Mouse (Mus musculus): ENCODE measurements around the gene Layn. TPM values are rescaled to one million over a fixed set of nuclear protein-coding genes. Genes with fewer than 3 reads are reported as not detected.

The Layn gene
- polyA plus RNA-seq, 1 experiment: 1.1 TPM

DNA sequence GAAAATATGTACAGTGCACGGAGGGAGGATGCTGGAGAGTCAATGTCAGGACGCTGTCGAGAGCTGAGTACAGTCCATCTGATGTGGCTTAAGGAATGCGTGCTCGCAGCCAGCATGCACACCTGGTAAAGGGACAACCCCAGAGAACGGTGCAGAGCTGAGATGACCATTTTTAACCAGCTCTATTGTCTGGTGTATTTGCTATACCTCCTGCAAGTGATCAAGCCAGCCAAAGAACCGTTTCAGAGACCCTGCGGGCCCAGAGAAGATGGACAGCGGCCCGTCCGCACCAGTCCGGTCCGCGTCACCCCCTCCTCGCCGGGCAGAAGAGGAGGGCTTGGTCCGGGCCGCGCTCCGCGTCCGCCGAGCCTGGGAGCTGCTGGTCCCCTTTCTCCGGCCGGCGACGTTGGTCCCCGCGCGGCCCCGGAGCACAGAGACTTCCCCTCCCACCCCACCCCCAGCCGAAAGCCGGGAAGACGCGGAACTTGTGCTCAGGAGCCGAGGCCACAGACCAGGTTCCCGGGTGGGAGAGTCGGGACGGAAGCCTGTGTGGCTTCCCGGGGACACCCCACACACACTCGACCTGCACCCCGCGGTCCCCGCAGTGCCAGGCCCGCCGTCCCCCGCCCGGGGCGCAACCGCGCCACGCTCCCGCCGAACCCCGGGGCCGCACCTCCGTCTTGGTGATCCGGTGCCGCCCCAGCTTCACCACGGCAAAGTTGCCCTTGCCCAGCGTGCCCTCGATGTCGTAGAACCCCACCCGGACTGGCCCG is 68.6 kb downstream of the Layn start:
- no peak for TF ChIP-seq CTCF (IDR thresholded peaks at IDR 0.05; ENCODE audit: borderline replicate concordance, control insufficient read depth, extremely low read depth, insufficient read depth, low read length, poor library complexity)
- no peak for TF ChIP-seq POLR2A (IDR thresholded peaks at IDR 0.05; ENCODE audit: control insufficient read depth, extremely low read depth, insufficient read depth, low read length, poor library complexity)
- under 1% methylated on average over 65 of the region's 65 CpGs for WGBS
- H3K27me3 ChIP-seq (ENCODE audit: control insufficient read depth, insufficient read depth, low read length): no peaks in the 10 kb centered on the region
- no peaks in the 10 kb centered on the region for H3K36me3 ChIP-seq (ENCODE audit: control insufficient read depth, insufficient read depth, low read length)
- DNase-seq: no peak
- H3K27ac ChIP-seq (ENCODE audit: control insufficient read depth, insufficient read depth, low read length): peak overlapping the region; percentile 62
- peak overlapping the region; percentile 76 for H3K4me3 ChIP-seq (ENCODE audit: control insufficient read depth, insufficient read depth, low read length)
- peaks cover 3% of the 10 kb centered on the region for H3K4me1 ChIP-seq (replicated peaks; ENCODE audit: control insufficient read depth, insufficient read depth, low read length)

DNA sequence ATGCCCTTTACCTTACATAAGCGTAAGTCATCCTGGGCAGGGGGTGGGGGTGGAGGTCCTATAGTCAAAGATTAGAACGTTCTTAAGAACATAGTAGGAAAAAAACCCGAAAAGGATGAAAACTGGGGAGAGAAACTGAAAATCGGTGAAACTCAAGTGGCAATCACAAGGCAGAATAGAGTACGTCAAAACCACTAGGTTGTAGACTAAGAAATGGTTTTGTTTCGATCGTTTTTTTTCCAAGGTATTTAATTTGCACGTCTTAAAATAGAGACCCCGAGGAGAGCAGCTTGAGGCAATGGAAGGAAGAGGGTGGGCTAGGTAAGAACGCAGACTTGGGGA is 69.2 kb downstream of the Layn start:
- H3K27me3 ChIP-seq (ENCODE audit: control insufficient read depth, insufficient read depth, low read length): no peaks in the 10 kb centered on the region
- peaks cover 3% of the 10 kb centered on the region for H3K4me1 ChIP-seq (replicated peaks; ENCODE audit: control insufficient read depth, insufficient read depth, low read length)
- TF ChIP-seq POLR2A (IDR thresholded peaks at IDR 0.05; ENCODE audit: control insufficient read depth, extremely low read depth, insufficient read depth, low read length, poor library complexity) (no peak), CTCF (IDR thresholded peaks at IDR 0.05; ENCODE audit: borderline replicate concordance, control insufficient read depth, extremely low read depth, insufficient read depth, low read length, poor library complexity) (no peak)
- 15% methylated on average over 10 of the region's 10 CpGs for WGBS
- peak overlapping the region; percentile 76 for H3K4me3 ChIP-seq (ENCODE audit: control insufficient read depth, insufficient read depth, low read length)
- no peak overlapping the region for H3K27ac ChIP-seq (ENCODE audit: control insufficient read depth, insufficient read depth, low read length)
- DNase-seq: no peak
- H3K36me3 ChIP-seq (ENCODE audit: control insufficient read depth, insufficient read depth, low read length): no peaks in the 10 kb centered on the region

DNA sequence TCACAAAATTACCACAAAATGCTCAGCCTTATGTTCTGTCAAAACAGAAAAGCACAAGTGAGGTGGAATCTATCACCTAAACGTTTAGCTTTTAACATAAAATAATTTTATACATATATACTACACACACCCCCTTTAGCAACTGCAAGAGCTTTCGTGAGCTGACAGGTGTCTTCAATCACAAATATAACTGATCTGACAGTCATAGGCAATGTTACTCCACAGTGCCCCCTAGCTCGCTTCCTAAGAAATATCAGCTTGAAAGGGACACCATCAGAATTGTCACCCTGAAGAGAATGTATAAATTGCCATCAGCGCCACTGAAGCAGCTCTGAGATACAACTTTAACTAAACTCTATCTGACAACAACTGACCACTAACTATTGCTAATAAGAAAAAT is 70.0 kb downstream of the Layn start:
- peak; percentile 74 for DNase-seq
- no peaks in the 10 kb centered on the region for H3K27me3 ChIP-seq (ENCODE audit: control insufficient read depth, insufficient read depth, low read length)
- no peak overlapping the region for H3K4me3 ChIP-seq (ENCODE audit: control insufficient read depth, insufficient read depth, low read length)
- peaks cover 3% of the 10 kb centered on the region for H3K4me1 ChIP-seq (replicated peaks; ENCODE audit: control insufficient read depth, insufficient read depth, low read length)
- H3K27ac ChIP-seq (ENCODE audit: control insufficient read depth, insufficient read depth, low read length): no peak overlapping the region
- WGBS: 4% methylated on average over 4 of the region's 4 CpGs
- TF ChIP-seq POLR2A (IDR thresholded peaks at IDR 0.05; ENCODE audit: control insufficient read depth, extremely low read depth, insufficient read depth, low read length, poor library complexity) (no peak), CTCF (IDR thresholded peaks at IDR 0.05; ENCODE audit: borderline replicate concordance, control insufficient read depth, extremely low read depth, insufficient read depth, low read length, poor library complexity) (no peak)
- no peaks in the 10 kb centered on the region for H3K36me3 ChIP-seq (ENCODE audit: control insufficient read depth, insufficient read depth, low read length)

Other genes starting within 250 kb of the Layn start
- gene Ppp2r1b, start 231.8 kb downstream of the Layn start, polyA plus RNA-seq (2012; rRNA removed): 17.1 and 19.7 TPM in 2 replicates
- 30.5 and 34.6 TPM in 2 replicates for gene Sik2, start 68.0 kb downstream of the Layn start, polyA plus RNA-seq (2012; rRNA removed)
- gene Btg4, start 16.2 kb downstream of the Layn start, polyA plus RNA-seq (2012; rRNA removed): not detected in 2 replicates
- gene 4833427G06Rik, start 25.0 kb upstream of the Layn start, polyA plus RNA-seq (2012; rRNA removed): not detected in 2 replicates
- gene Gm32742, start 88.4 kb upstream of the Layn start, polyA plus RNA-seq (2012; rRNA removed): 0.93 and 1.2 TPM in 2 replicates
- 15.0 and 18.5 TPM in 2 replicates for gene Pou2af1, start 136.6 kb upstream of the Layn start, polyA plus RNA-seq (2012; rRNA removed)
- gene Colca2, start 201.5 kb upstream of the Layn start, polyA plus RNA-seq (2012; rRNA removed): 2.2 and 2.7 TPM in 2 replicates